Mouse (Mus musculus) liver, embryonic 13.5 days (tissue): ENCODE data around the gene Tert. TPM values are rescaled to one million over a fixed set of nuclear protein-coding genes. Genes with fewer than 3 reads are reported as not detected.

Experiments used
- polyA plus RNA-seq: library from polyadenylated mRNA; unstranded; fragments of >200 nt; fragmentation: Nextera tagmentation; extraction: Ambion mirVana; gene quantifications from 2 replicates; pipeline ENCODE4 v1.2.1, GENCODE M21; 2015

The Tert gene
- polyA plus RNA-seq, 1 experiment from 2014 or later, result 1.1 TPM

Other genes with a start within 250 kb of the Tert start
- 77.9 and 83.7 TPM in 2 replicates for gene Lpcat1, start 159.7 kb upstream of the Tert start, polyA plus RNA-seq
- 0.70 and 1.0 TPM in 2 replicates for gene Slc6a3, start 90.2 kb upstream of the Tert start, polyA plus RNA-seq
- 90.3 and 90.6 TPM in 2 replicates for gene Clptm1l, start 22.9 kb upstream of the Tert start, polyA plus RNA-seq
- gene Slc6a18, start 51.1 kb downstream of the Tert start, polyA plus RNA-seq, result not detected in 2 replicates
- 0.44 and 0.87 TPM in 2 replicates for gene Slc6a19, start 78.0 kb downstream of the Tert start, polyA plus RNA-seq
- 6.9 and 9.2 TPM in 2 replicates for gene Slc12a7, start 106.2 kb downstream of the Tert start, polyA plus RNA-seq
- 0.12 and 0.23 TPM in 2 replicates for gene Nkd2, start 220.7 kb downstream of the Tert start, polyA plus RNA-seq